Mouse (Mus musculus) CH12.LX (cell line): ENCODE results near the gene Prelp.

Source experiments
- CTCF ChIP-seq, 2 experiments: IDR thresholded peaks in 1 of 2; conservative IDR thresholded peaks in 1 of 2; 2 replicates each; pipeline ENCODE4 v1.5.1; 2011 to 2012; ENCODE audit warnings: low read depth in 2 of 2, low read length in 2 of 2, improper control_type of control experiment in 1 of 2, inconsistent platforms in 1 of 2, mild to moderate bottlenecking in 1 of 2, moderate library complexity in 1 of 2
- EP300 ChIP-seq: IDR thresholded peaks from 2 replicates; pipeline ENCODE4 v1.6.1; 2011; ENCODE audit warnings: low read length, improper control_type of control experiment
- RAD21 ChIP-seq: IDR thresholded peaks from 2 replicates; pipeline ENCODE4 v1.6.1; 2011; ENCODE audit warnings: low read depth, mild to moderate bottlenecking, low read length, improper control_type of control experiment, moderate library complexity

DNA sequence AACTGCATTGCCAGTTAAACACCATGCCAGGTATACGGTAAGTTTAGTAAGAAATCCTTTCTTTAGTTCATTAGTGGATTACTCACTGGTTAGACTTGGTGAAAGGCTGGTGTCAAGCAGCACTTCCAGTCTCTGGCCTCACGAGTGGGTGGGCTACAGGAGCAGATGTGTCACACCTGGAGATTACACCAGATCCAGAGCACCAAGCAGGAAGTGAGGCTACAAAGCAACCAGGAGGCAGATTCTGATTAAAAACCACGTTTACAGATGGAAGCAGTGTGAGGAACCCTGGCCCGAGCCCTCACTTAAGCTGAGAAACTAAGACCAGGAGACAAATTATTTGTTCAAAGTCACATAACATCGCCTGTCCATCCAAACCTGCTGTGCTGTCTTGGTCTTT lies 43.5 kb upstream of the Prelp start:
- TF ChIP-seq CTCF (conservative IDR thresholded peaks at IDR 0.05 in 1 of 2, IDR thresholded peaks at IDR 0.05 in 1 of 2; ENCODE audit: low read depth in 2 of 2, low read length in 2 of 2) (no peak), EP300 (no peak), RAD21 (no peak)
